Mouse (Mus musculus): ENCODE data around the gene Serpina6.

GRCm38 (mm10) chr12:103601839-103602238, 55.2 kb downstream of the Serpina6 start:
- TF ChIP-seq NELFE (IDR thresholded peaks at IDR 0.05; ENCODE audit: low read depth, low read length) (no peak), CTCF (IDR thresholded peaks at IDR 0.05 in 2 of 3, conservative IDR thresholded peaks at IDR 0.05 in 1 of 3; ENCODE audit: control insufficient read depth in 1 of 3, insufficient read depth in 1 of 3, low read depth in 2 of 3, low read length in 3 of 3, poor library complexity in 1 of 3, severe bottlenecking in 1 of 3) (no peak), ELF1 (IDR thresholded peaks at IDR 0.05; ENCODE audit: low read depth, low read length) (no peak), KAT2A (conservative IDR thresholded peaks at IDR 0.05; ENCODE audit: low read depth, low read length) (no peak), E2F4 (IDR thresholded peaks at IDR 0.05; ENCODE audit: borderline replicate concordance, low read depth, low read length) (no peak), TBP (IDR thresholded peaks at IDR 0.05; ENCODE audit: low read depth, low read length) (no peak)
